Comparison of ENCODE assay signal across 28 mouse cellular contexts in genomic region chr5:135918059-135918437, GRCm38 (mm10). TPM values are rescaled to one million over a fixed set of nuclear protein-coding genes. Genes with fewer than 3 reads are reported as not detected.
DNase-seq lines count a peak whose midpoint lies in the region; ATAC-seq and TF ChIP-seq lines count a peak whose summit lies in the region.
"Had no signal": no experiment of that assay in that cellular context is flagged by ENCODE, and none has a peak within 500 bp of the region (broad histone marks: within the 10 kb centered on the region; RNA-seq: fewer than 3 reads in every experiment).

No protein-coding gene starts in this region.

- peaks cover 32% of the 10 kb centered on the region for H3K4me1 ChIP-seq in heart, postnatal 0 days (ENCODE audit: control insufficient read depth, insufficient read depth)
- H3K4me1 ChIP-seq in brown adipose tissue, adult 24 weeks (ENCODE audit: control insufficient read depth, insufficient read depth, insufficient read length, low read length) = peaks cover 40% of the 10 kb centered on the region
- no peaks in the 10 kb centered on the region; the same call in 1 of the 2 replicates for H3K4me1 ChIP-seq in stomach, postnatal 0 days (replicated peaks; ENCODE audit: control insufficient read depth, insufficient read depth)

- H3K4me3 ChIP-seq in heart, postnatal 0 days (ENCODE audit: low read depth, low read length) = no peak overlapping the region
- no peak overlapping the region for H3K4me3 ChIP-seq in brown adipose tissue, adult 24 weeks (ENCODE audit: insufficient read depth, low read depth, low read length)
- H3K4me3 ChIP-seq in stomach, postnatal 0 days (ENCODE audit: low read depth, low read length) = no peak overlapping the region
- H3K4me3 ChIP-seq in layer of hippocampus, adult 2 months = no peak overlapping the region
- H3K4me3 ChIP-seq: heart, adult 2 months; heart, embryonic 12.5 days; hindbrain, embryonic 10.5 days; hindbrain, embryonic 15.5 days; neural tube, embryonic 15.5 days had no signal

- no peak overlapping the region for H3K4me2 ChIP-seq in heart, postnatal 0 days (ENCODE audit: low read depth, low read length)
- H3K4me2 ChIP-seq in stomach, postnatal 0 days (replicated peaks; ENCODE audit: low read depth) = no peak overlapping the region
- H3K4me2 ChIP-seq: heart, embryonic 12.5 days; hindbrain, embryonic 15.5 days; lung, embryonic 14.5 days; midbrain, embryonic 11.5 days; neural tube, embryonic 15.5 days had no signal

- no peak for DNase-seq in heart, postnatal 0 days (ENCODE audit: low spot score)
- DNase-seq in heart, postnatal 10 days = no peak
- DNase-seq in ES-CJ7 (ENCODE audit: low read depth, low spot score) = peak; percentile 69
- DNase-seq in stomach, postnatal 0 days (ENCODE audit: low spot score) = no peak
- DNase-seq in layer of hippocampus, adult 2 months (ENCODE audit: low spot score in 2 of 2) = no peak
- no peak for DNase-seq in neural tube, embryonic 10.5 days (ENCODE audit: extremely low spot score, low spot score)
- DNase-seq: adrenal gland, postnatal 25 days; cerebellum, postnatal 36 days; heart, postnatal 14 days; layer of hippocampus, adult 9-11 months; liver; lung, embryonic 14.5 days; lung, postnatal 14 days; retina, postnatal 1 day; right cerebral cortex, postnatal 14 days; spleen, adult 18-20 months; thymus, adult 18-20 months; thymus, postnatal 25 days had no signal

- intact Hi-C loops in heart, postnatal 10 days (cut with DNase I) = no loop called here

- H3K9ac ChIP-seq in heart, postnatal 0 days (replicated peaks; ENCODE audit: low read depth, low read length) = no peak overlapping the region
- H3K9ac ChIP-seq in stomach, postnatal 0 days (ENCODE audit: low read length) = no peak overlapping the region
- H3K9ac ChIP-seq: heart, embryonic 12.5 days; hindbrain, embryonic 15.5 days; liver, embryonic 14.5 days; lung, embryonic 14.5 days; neural tube, embryonic 15.5 days had no signal

- H3K36me3 ChIP-seq in heart, postnatal 0 days (replicated peaks; ENCODE audit: control insufficient read depth, insufficient read depth, low read length) = peaks cover 46% of the 10 kb centered on the region
- H3K36me3 ChIP-seq in stomach, postnatal 0 days (ENCODE audit: control insufficient read depth, insufficient read depth, low read length) = peaks cover 18% of the 10 kb centered on the region

- H3K27me3 ChIP-seq in heart, postnatal 0 days (ENCODE audit: control insufficient read depth, insufficient read depth, low read length) = no peaks in the 10 kb centered on the region
- H3K27me3 ChIP-seq in stomach, postnatal 0 days (ENCODE audit: control insufficient read depth, insufficient read depth, low read length) = no peaks in the 10 kb centered on the region
- H3K27me3 ChIP-seq: heart, embryonic 12.5 days; hindbrain, embryonic 15.5 days; neural tube, embryonic 15.5 days had no signal

- ATAC-seq in heart, postnatal 0 days (ENCODE audit: insufficient read depth, low read depth) = no peak
- peak; percentile 21 for ATAC-seq in stomach, postnatal 0 days (ENCODE audit: low FRiP score, low TSS enrichment)
- ATAC-seq: forebrain, embryonic 14.5 days; inflammation-experienced regulatory T-cells, adult 6 months had no signal

- TF ChIP-seq EP300 in heart, postnatal 0 days (IDR thresholded peaks at IDR 0.05; ENCODE audit: low read depth) = no peak
- no peak for TF ChIP-seq EP300 in stomach, postnatal 0 days (optimal IDR thresholded peaks at IDR 0.05)

- TF ChIP-seq CTCF in heart, postnatal 0 days (IDR thresholded peaks at IDR 0.05; ENCODE audit: low read depth) = no peak
- no peak for TF ChIP-seq CTCF in stomach, postnatal 0 days (IDR thresholded peaks at IDR 0.05; ENCODE audit: low read depth)
- TF ChIP-seq CTCF in layer of hippocampus, adult 2 months (conservative IDR thresholded peaks at IDR 0.05) = no peak

- WGBS in heart, postnatal 0 days = 88% methylated on average over 5 of the region's 5 CpGs
- WGBS in stomach, postnatal 0 days = 84% methylated on average over 5 of the region's 5 CpGs

- H3K9me3 ChIP-seq in heart, postnatal 0 days (replicated peaks; ENCODE audit: control insufficient read depth, low read length) = no peaks in the 10 kb centered on the region
- H3K9me3 ChIP-seq in stomach, postnatal 0 days (ENCODE audit: control insufficient read depth, low read length) = no peaks in the 10 kb centered on the region
- H3K9me3 ChIP-seq: heart, embryonic 12.5 days; hindbrain, embryonic 10.5 days; hindbrain, embryonic 15.5 days; neural tube, embryonic 15.5 days had no signal

- H3K27ac ChIP-seq in heart, postnatal 0 days (ENCODE audit: low read depth) = 0 out of 2 replicates have a peak overlapping the region, but pooled peaks have one; percentile 96
- peak overlapping the region; percentile 99 for H3K27ac ChIP-seq in brown adipose tissue, adult 24 weeks (replicated peaks; ENCODE audit: low read depth, low read length)
- no peak overlapping the region for H3K27ac ChIP-seq in stomach, postnatal 0 days (replicated peaks)
- no peak overlapping the region for H3K27ac ChIP-seq in layer of hippocampus, adult 2 months
- H3K27ac ChIP-seq: hindbrain, embryonic 10.5 days; hindbrain, embryonic 15.5 days; liver, embryonic 14.5 days; neural tube, embryonic 15.5 days had no signal

RNA-seq across cellular contexts. Expression of gene Ywhag, which starts 16.4 kb away (rescaled TPM):
- total RNA-seq in heart, postnatal 0 days (2014; rRNA removed; ENCODE audit: low replicate concordance) = 47.3 and 67.2 TPM in 2 replicates
- polyA plus RNA-seq in heart, postnatal 0 days (2015; fragmentation: Nextera tagmentation; extraction: Ambion mirVana) = 137 and 149 TPM in 2 replicates
- 100 to 1,000 TPM; 321 to 334 TPM for total RNA-seq in heart, postnatal 10 days (2021)
- polyA plus RNA-seq in brown adipose tissue, adult 24 weeks (2012; ENCODE audit: insufficient read depth, insufficient read length, missing spikeins) = 499 and 545 TPM in 2 replicates
- polyA plus RNA-seq in stomach, postnatal 0 days (2015; fragmentation: Nextera tagmentation; extraction: Ambion mirVana) = 86.0 and 89.2 TPM in 2 replicates
- 1,000 to 10,000 TPM; 1,218 to 1,292 TPM for total RNA-seq in layer of hippocampus, adult 2 months (2021)

RNA-seq across cellular contexts. Expression of gene Hspb1, which starts 30.3 kb away (rescaled TPM):
- total RNA-seq in heart, postnatal 0 days (2014; rRNA removed; ENCODE audit: low replicate concordance) = 1,178 and 1,316 TPM in 2 replicates
- polyA plus RNA-seq in heart, postnatal 0 days (2015; fragmentation: Nextera tagmentation; extraction: Ambion mirVana) = 974 and 1,039 TPM in 2 replicates
- total RNA-seq in heart, postnatal 10 days (2021) = 100 to 1,000 TPM; 304 to 329 TPM
- polyA plus RNA-seq in brown adipose tissue, adult 24 weeks (2012; ENCODE audit: insufficient read depth, insufficient read length, missing spikeins) = 233 and 423 TPM in 2 replicates
- 1,235 and 1,355 TPM in 2 replicates for polyA plus RNA-seq in stomach, postnatal 0 days (2015; fragmentation: Nextera tagmentation; extraction: Ambion mirVana)
- total RNA-seq in layer of hippocampus, adult 2 months (2021) = 10 to 100 TPM; 15.4 to 16.8 TPM

RNA-seq across cellular contexts. Expression of gene Ssc4d, which starts 56.3 kb away (rescaled TPM):
- total RNA-seq in heart, postnatal 0 days (2014; rRNA removed; ENCODE audit: low replicate concordance) = 1.3 and 3.6 TPM in 2 replicates
- polyA plus RNA-seq in heart, postnatal 0 days (2015; fragmentation: Nextera tagmentation; extraction: Ambion mirVana) = 0.55 and 0.56 TPM in 2 replicates
- total RNA-seq in heart, postnatal 10 days (2021) = 1 to 10 TPM in 1 of 2 experiments, under 1 TPM in 1; 0.43 to 1.4 TPM
- polyA plus RNA-seq in brown adipose tissue, adult 24 weeks (2012; ENCODE audit: insufficient read depth, insufficient read length, missing spikeins) = 2.9 and 6.7 TPM in 2 replicates
- 1.7 and 2.2 TPM in 2 replicates for polyA plus RNA-seq in stomach, postnatal 0 days (2015; fragmentation: Nextera tagmentation; extraction: Ambion mirVana)
- total RNA-seq in layer of hippocampus, adult 2 months (2021) = 1 to 10 TPM; 1.4 to 1.9 TPM

Comparison
In these comparisons a context has a peak if more than half of its experiments do, and no peak if none do; other contexts are left out.
1. H3K27ac ChIP-seq: peak in heart, postnatal 0 days (single experiment) and brown adipose tissue, adult 24 weeks (single experiment); none in stomach, postnatal 0 days (single experiment) and layer of hippocampus, adult 2 months (single experiment).
2. RNA of gene Hspb1, which starts 30.3 kb away (total RNA-seq): 1,178 to 1,316 TPM in heart, postnatal 0 days and 304 to 329 TPM in heart, postnatal 10 days; 15.4 to 16.8 TPM in layer of hippocampus, adult 2 months; every median in the first group is over 10 times any median in the second.